Mouse (Mus musculus): ENCODE results near the gene Prm3. TPM values are rescaled to one million over a fixed set of nuclear protein-coding genes. Genes with fewer than 3 reads are reported as not detected.

Prm3 gene
- polyA plus RNA-seq, 1 experiment from 2014 or later = not detected

DNA sequence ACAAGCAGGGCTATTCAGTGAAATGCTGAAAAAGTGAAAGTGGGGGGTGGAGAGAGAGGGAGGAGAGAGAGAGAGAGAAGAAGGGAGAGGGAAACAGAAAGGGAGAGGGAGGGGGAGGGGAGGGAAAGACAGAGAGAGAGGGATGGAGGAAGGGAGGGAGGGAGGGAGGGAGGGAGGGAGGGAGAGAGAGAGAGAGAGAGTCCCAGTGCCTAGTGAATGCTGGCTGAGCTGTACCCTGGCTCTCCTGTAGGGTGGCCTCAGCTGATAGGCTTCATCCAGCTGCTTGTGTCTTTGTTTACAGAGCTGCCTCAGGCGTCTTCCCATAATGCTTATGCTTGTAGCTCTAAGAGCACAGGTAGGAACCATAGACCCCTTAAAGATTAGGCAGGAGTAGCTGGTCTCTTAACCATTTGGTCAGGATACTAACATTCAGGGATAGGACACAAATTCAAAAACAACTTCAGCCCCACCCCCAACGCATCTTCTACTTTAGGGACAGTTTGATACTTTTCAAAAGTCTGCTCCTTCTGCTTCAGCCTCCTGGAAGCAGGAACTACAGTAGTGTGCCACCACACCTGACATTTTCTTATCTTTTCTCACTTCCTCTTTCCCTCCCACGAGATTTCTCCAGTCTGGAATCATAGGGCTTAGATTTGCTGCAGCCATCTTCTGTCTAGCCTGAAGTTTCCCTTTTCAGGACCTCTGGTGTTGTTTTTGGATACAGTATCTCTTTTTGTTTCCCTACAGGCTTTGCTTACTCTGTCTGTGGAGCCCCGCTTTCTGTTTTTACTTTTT is 20.0 kb downstream of the Prm3 start:
- no peaks in the 10 kb centered on the region for H3K27me3 ChIP-seq (ENCODE audit: control insufficient read depth, insufficient read depth, low read length)
- H3K36me3 ChIP-seq (ENCODE audit: control insufficient read depth, insufficient read depth, low read length) = no peaks in the 10 kb centered on the region
- H3K9ac ChIP-seq (replicated peaks; ENCODE audit: low read depth, low read length) = no peak overlapping the region
- no peak overlapping the region for H3K4me2 ChIP-seq (ENCODE audit: low read depth, low read length)
- no peaks in the 10 kb centered on the region for H3K9me3 ChIP-seq (ENCODE audit: control insufficient read depth, low read length)
- H3K4me1 ChIP-seq (ENCODE audit: control insufficient read depth, insufficient read depth, low read length) = no peaks in the 10 kb centered on the region
- 56% methylated on average over 4 of the region's 4 CpGs for WGBS
- H3K27ac ChIP-seq (ENCODE audit: low read depth, low read length) = no peak overlapping the region
- peak; percentile 41; the same call in 1 of the 2 replicates for ATAC-seq (ENCODE audit: low read depth)
- H3K4me3 ChIP-seq (ENCODE audit: low read depth, low read length) = no peak overlapping the region

DNA sequence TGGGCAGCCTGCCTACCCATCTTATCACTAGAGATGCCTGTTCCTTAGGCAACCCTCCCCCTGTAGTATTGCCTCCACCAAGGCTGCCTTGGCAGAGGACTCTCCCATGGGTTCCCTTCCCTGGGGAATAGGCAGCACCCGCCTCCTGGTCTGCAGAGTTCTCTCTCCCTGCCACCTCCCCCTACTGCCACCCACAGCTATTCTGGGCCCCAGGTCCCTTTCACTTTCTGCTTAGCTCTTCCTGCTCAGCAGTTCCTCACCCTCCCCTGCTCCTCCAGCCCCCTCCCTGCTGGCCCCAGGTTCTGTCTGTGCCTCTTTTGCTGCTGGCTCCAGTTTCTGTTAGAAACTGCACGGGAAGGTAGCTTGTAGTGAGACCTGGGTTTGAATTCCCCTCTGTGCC is 21.1 kb downstream of the Prm3 start:
- H3K4me2 ChIP-seq (ENCODE audit: low read depth, low read length) = no peak overlapping the region
- H3K9ac ChIP-seq (replicated peaks; ENCODE audit: low read depth, low read length) = no peak overlapping the region
- no peak overlapping the region for H3K4me3 ChIP-seq (ENCODE audit: low read depth, low read length)
- no peaks in the 10 kb centered on the region for H3K36me3 ChIP-seq (ENCODE audit: control insufficient read depth, insufficient read depth, low read length)
- ATAC-seq (ENCODE audit: low read depth) = no peak
- no peaks in the 10 kb centered on the region for H3K9me3 ChIP-seq (ENCODE audit: control insufficient read depth, low read length)
- H3K4me1 ChIP-seq (ENCODE audit: control insufficient read depth, insufficient read depth, low read length) = no peaks in the 10 kb centered on the region
- 66% methylated on average over 2 of the region's 2 CpGs for WGBS
- no peaks in the 10 kb centered on the region for H3K27me3 ChIP-seq (ENCODE audit: control insufficient read depth, insufficient read depth, low read length)
- H3K27ac ChIP-seq (ENCODE audit: low read depth, low read length) = no peak overlapping the region

DNA sequence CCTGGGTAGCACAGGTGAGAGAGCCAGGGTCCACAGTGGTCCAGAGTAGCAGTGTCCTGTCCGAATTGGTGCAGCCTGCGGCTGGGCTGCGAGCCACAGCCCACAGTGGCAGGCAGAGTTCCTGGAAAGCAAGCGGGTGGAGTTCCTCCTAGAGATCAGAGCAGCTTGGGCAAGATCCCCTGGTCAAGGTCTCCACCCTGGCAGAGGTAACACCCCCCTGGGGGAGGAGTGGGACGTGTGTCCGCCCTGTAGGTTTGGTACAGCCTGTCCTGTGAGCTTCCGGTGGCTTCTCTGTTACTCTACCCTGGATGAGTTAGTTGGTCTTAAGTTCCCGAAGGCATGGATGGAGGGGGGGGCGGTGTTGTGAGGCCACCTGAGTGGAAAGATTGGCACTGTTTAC is 21.9 kb downstream of the Prm3 start:
- no peak overlapping the region for H3K27ac ChIP-seq (ENCODE audit: low read depth, low read length)
- no peaks in the 10 kb centered on the region for H3K27me3 ChIP-seq (ENCODE audit: control insufficient read depth, insufficient read depth, low read length)
- H3K4me2 ChIP-seq (ENCODE audit: low read depth, low read length) = no peak overlapping the region
- H3K9me3 ChIP-seq (ENCODE audit: control insufficient read depth, low read length) = no peaks in the 10 kb centered on the region
- WGBS = 70% methylated on average over 9 of the region's 9 CpGs
- ATAC-seq (ENCODE audit: low read depth) = no peak
- H3K36me3 ChIP-seq (ENCODE audit: control insufficient read depth, insufficient read depth, low read length) = no peaks in the 10 kb centered on the region
- H3K4me3 ChIP-seq (ENCODE audit: low read depth, low read length) = no peak overlapping the region
- H3K9ac ChIP-seq (replicated peaks; ENCODE audit: low read depth, low read length) = no peak overlapping the region
- no peaks in the 10 kb centered on the region for H3K4me1 ChIP-seq (ENCODE audit: control insufficient read depth, insufficient read depth, low read length)

DNA sequence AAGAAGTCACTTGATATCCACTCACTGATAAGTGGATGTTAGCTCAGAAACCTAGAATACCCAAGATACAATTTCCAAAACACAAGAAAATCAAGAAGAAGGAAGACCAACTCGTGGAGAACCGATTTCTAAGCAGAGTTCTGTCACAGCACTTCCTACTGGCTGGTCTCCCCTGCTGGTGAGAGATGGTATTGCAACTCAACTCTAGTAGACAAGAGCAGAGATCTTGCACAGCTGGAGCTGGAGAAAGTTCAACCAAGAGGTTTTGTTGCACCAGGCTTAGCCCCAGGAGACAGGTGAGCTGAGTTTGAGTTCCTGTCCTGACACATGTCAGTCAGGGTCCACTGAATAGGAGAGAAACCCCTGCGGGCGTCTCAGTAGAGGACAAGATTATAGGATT is 23.6 kb downstream of the Prm3 start:
- Histone ChIP-seq H3K9me3 (ENCODE audit: control insufficient read depth, low read length) (no peaks in the 10 kb centered on the region), H3K4me2 (ENCODE audit: low read depth, low read length) (no peak overlapping the region), H3K36me3 (ENCODE audit: control insufficient read depth, insufficient read depth, low read length) (no peaks in the 10 kb centered on the region), H3K4me1 (ENCODE audit: control insufficient read depth, insufficient read depth, low read length) (no peaks in the 10 kb centered on the region), H3K27ac (ENCODE audit: low read depth, low read length) (no peak overlapping the region), H3K9ac (replicated peaks; ENCODE audit: low read depth, low read length) (no peak overlapping the region), H3K27me3 (ENCODE audit: control insufficient read depth, insufficient read depth, low read length) (no peaks in the 10 kb centered on the region), H3K4me3 (ENCODE audit: low read depth, low read length) (no peak overlapping the region)
- no peak for ATAC-seq (ENCODE audit: low read depth)
- 63% methylated on average over 4 of the region's 4 CpGs for WGBS

DNA sequence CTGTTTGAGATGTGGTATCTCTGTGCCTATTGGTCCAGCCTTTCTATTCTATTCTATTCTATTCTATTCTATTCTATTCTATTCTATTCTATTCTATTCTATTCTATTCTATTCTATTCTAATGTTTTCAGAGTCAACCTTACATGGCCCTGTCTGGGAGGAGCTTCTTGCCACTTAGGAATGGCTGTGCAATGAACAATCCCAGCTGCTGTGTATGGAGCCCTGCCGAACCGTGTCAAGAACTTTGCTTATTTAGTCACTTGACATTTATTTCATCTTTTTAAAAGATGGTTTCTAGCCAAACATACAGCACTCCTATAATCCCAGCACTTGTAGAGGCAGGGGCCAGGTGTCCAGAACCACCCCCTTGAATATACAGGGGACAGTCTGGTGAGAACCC is 26.4 kb downstream of the Prm3 start:
- no peak overlapping the region for H3K4me2 ChIP-seq (ENCODE audit: low read depth, low read length)
- H3K36me3 ChIP-seq (ENCODE audit: control insufficient read depth, insufficient read depth, low read length) = no peaks in the 10 kb centered on the region
- no peak overlapping the region for H3K27ac ChIP-seq (ENCODE audit: low read depth, low read length)
- no peaks in the 10 kb centered on the region for H3K27me3 ChIP-seq (ENCODE audit: control insufficient read depth, insufficient read depth, low read length)
- H3K9ac ChIP-seq (replicated peaks; ENCODE audit: low read depth, low read length) = no peak overlapping the region
- H3K9me3 ChIP-seq (ENCODE audit: control insufficient read depth, low read length) = no peaks in the 10 kb centered on the region
- no peak overlapping the region for H3K4me3 ChIP-seq (ENCODE audit: low read depth, low read length)
- no peaks in the 10 kb centered on the region for H3K4me1 ChIP-seq (ENCODE audit: control insufficient read depth, insufficient read depth, low read length)
- WGBS = 77% methylated on average over 2 of the region's 2 CpGs
- ATAC-seq (ENCODE audit: low read depth) = no peak

DNA sequence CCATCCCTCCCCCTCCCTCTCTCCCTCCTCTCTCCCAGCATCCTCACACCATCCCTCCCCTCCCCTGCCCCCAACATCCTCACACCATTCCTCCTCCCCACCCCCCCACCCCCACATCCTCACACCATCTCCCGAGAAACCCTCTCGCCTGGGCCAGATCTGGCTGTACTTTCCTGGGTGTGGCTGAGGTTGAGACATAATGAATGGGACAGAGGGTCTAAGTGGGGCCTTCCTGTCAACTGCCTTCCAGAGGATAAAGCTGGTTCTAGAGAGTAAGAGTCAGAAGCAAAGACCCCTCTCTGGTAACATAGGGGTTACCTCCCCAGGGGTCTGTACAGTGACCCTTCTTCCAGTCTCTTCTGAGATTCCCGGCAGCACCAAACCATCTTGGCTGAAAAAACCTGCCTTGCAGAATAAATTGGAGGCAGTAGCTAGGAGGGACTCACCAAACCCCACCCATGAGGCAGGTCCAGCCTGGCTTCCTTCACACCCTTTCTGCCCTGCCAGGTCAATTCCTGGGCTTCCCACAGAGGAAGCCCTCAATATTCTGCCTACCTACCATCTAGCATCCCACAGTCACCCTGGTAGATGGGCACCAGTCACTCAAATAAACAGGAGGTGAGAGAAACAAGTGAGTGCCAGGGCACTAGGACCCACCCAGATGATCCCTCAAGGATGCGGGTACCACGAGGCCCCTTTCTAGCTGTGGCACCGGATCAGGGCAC is 27.0 kb downstream of the Prm3 start:
- Histone ChIP-seq H3K27me3 (ENCODE audit: control insufficient read depth, insufficient read depth, low read length) (no peaks in the 10 kb centered on the region), H3K36me3 (ENCODE audit: control insufficient read depth, insufficient read depth, low read length) (no peaks in the 10 kb centered on the region), H3K4me3 (ENCODE audit: low read depth, low read length) (no peak overlapping the region), H3K4me1 (ENCODE audit: control insufficient read depth, insufficient read depth, low read length) (no peaks in the 10 kb centered on the region), H3K27ac (ENCODE audit: low read depth, low read length) (no peak overlapping the region), H3K4me2 (ENCODE audit: low read depth, low read length) (no peak overlapping the region), H3K9me3 (ENCODE audit: control insufficient read depth, low read length) (no peaks in the 10 kb centered on the region), H3K9ac (replicated peaks; ENCODE audit: low read depth, low read length) (no peak overlapping the region)
- ATAC-seq (ENCODE audit: low read depth) = no peak
- 71% methylated on average over 6 of the region's 6 CpGs for WGBS

DNA sequence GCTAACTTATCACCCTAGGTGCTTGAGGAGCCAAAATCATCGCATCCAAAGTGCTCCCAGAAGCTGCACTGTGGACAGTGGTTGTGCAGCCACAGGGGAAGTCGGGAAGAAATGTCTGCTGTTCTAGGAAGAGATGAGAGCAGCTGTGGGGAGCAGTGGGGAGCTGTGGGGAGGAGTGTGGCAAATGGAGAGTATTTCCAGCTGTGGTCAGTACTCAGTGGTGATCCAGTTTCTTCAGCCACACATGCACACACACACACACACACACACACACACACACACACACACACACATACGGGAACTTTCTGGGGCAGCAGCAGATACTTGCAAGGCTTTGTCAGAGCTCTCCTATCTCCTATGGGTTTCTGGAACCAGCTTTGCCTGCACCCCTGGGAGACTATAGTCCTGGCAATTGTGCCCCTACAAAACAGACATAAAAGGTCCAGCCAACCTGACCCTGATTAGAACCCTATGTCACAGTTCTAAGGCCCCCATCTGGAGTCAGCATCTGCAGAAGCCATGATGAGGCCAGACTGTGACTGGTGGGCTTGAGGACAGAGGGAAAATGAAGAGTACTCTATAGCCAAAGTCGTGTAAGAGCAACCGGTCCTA is 28.0 kb downstream of the Prm3 start:
- Histone ChIP-seq H3K4me3 (ENCODE audit: low read depth, low read length) (no peak overlapping the region), H3K9ac (replicated peaks; ENCODE audit: low read depth, low read length) (no peak overlapping the region), H3K27me3 (ENCODE audit: control insufficient read depth, insufficient read depth, low read length) (no peaks in the 10 kb centered on the region), H3K9me3 (ENCODE audit: control insufficient read depth, low read length) (no peaks in the 10 kb centered on the region), H3K4me1 (ENCODE audit: control insufficient read depth, insufficient read depth, low read length) (no peaks in the 10 kb centered on the region), H3K36me3 (ENCODE audit: control insufficient read depth, insufficient read depth, low read length) (no peaks in the 10 kb centered on the region), H3K4me2 (ENCODE audit: low read depth, low read length) (no peak overlapping the region), H3K27ac (ENCODE audit: low read depth, low read length) (no peak overlapping the region)
- 73% methylated on average over 5 of the region's 5 CpGs for WGBS
- ATAC-seq (ENCODE audit: low read depth) = no peak

DNA sequence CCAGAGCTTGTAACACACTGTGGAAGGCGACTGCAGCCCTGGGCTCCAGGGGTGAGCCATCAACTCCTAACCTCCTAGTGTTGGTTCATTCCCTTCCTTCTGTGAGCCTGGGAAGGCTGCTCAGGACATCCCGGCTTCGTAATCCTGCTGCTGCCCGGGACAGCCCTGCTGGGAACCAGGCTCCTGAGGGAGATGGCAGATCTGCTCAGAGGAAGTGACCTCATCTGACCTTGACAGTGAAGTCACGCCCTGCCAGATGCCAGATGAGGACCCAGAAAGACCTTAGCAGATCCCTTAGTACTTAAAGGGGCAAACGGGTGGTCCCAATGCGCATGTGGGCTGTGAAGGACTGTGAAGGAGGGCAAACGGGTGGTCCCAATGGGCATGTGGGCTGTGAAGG is 29.5 kb downstream of the Prm3 start:
- ATAC-seq (ENCODE audit: low read depth) = no peak
- Histone ChIP-seq H3K9ac (replicated peaks; ENCODE audit: low read depth, low read length) (no peak overlapping the region), H3K4me2 (ENCODE audit: low read depth, low read length) (no peak overlapping the region), H3K27me3 (ENCODE audit: control insufficient read depth, insufficient read depth, low read length) (no peaks in the 10 kb centered on the region), H3K27ac (ENCODE audit: low read depth, low read length) (no peak overlapping the region), H3K4me1 (ENCODE audit: control insufficient read depth, insufficient read depth, low read length) (no peaks in the 10 kb centered on the region), H3K9me3 (ENCODE audit: control insufficient read depth, low read length) (no peaks in the 10 kb centered on the region), H3K36me3 (ENCODE audit: control insufficient read depth, insufficient read depth, low read length) (no peaks in the 10 kb centered on the region), H3K4me3 (ENCODE audit: low read depth, low read length) (no peak overlapping the region)
- 79% methylated on average over 7 of the region's 8 CpGs for whole genome bisulfite sequencing

DNA sequence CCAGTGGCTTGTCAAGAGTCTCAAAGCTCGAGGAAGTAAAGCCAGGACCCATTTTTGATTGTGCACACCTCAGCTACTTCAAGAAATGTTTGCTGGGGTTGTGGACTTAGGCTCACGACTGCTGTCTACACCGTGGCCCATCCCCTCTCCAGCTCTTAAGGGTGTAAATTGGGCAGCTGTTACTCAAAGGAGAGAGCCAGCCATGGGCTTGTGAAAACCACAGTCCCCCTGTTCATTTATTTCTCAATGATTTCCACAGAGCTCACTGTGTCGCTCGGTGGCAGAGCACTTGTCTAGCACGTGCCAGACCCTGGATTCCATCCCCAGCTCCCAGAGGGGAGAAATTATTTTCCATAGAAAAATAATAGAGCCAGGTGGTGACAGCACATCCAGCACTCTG is 34.5 kb downstream of the Prm3 start:
- no peak for ATAC-seq (ENCODE audit: low read depth)
- H3K36me3 ChIP-seq (ENCODE audit: control insufficient read depth, insufficient read depth, low read length) = no peaks in the 10 kb centered on the region
- no peak overlapping the region for H3K4me2 ChIP-seq (ENCODE audit: low read depth, low read length)
- H3K4me1 ChIP-seq (ENCODE audit: control insufficient read depth, insufficient read depth, low read length) = no peaks in the 10 kb centered on the region
- H3K9ac ChIP-seq (replicated peaks; ENCODE audit: low read depth, low read length) = no peak overlapping the region
- no peak overlapping the region for H3K4me3 ChIP-seq (ENCODE audit: low read depth, low read length)
- no peak overlapping the region for H3K27ac ChIP-seq (ENCODE audit: low read depth, low read length)
- H3K27me3 ChIP-seq (ENCODE audit: control insufficient read depth, insufficient read depth, low read length) = no peaks in the 10 kb centered on the region
- no peaks in the 10 kb centered on the region for H3K9me3 ChIP-seq (ENCODE audit: control insufficient read depth, low read length)
- WGBS = 65% methylated on average over 6 of the region's 6 CpGs

All from neural tube, embryonic 14.5 days (tissue).